Mouse (Mus musculus) urinary bladder, postnatal 4 days (tissue): ENCODE data around the gene Hcfc2.

Source experiments
- DNase-seq, 2 experiments: peaks; one replicate each; pipeline ENCODE4 v3.0.0; 2021 to 2022; ENCODE audit warnings: low spot score in 2 of 2

Hcfc2 gene

GRCm38 (mm10) chr10:82771595-82772170, 75.7 kb downstream of the Hcfc2 start:
- no peak for DNase-seq

- DNase-seq = no peak
Observed at GRCm38 (mm10) chr10:82774841-82775240, 78.9 kb downstream of the Hcfc2 start.

GRCm38 (mm10) chr10:82777075-82777474, 81.1 kb downstream of the Hcfc2 start:
- DNase-seq = no peak

- DNase-seq = no peak
Observed at GRCm38 (mm10) chr10:82777886-82778285, 81.9 kb downstream of the Hcfc2 start.

- no peak for DNase-seq
Observed at GRCm38 (mm10) chr10:82778791-82779549, 83.0 kb downstream of the Hcfc2 start.

GRCm38 (mm10) chr10:82779831-82780230, 83.9 kb downstream of the Hcfc2 start:
- no peak for DNase-seq

- DNase-seq = no peak
Observed at GRCm38 (mm10) chr10:82780322-82780721, 84.4 kb downstream of the Hcfc2 start.

- DNase-seq = no peak
Observed at GRCm38 (mm10) chr10:82780816-82781215, 84.9 kb downstream of the Hcfc2 start.

GRCm38 (mm10) chr10:82782472-82782871, 86.5 kb downstream of the Hcfc2 start:
- no peak for DNase-seq

- DNase-seq = no peak
Observed at GRCm38 (mm10) chr10:82789181-82789580, 93.2 kb downstream of the Hcfc2 start.

GRCm38 (mm10) chr10:82790504-82790903, 94.5 kb downstream of the Hcfc2 start:
- no peak for DNase-seq

GRCm38 (mm10) chr10:82791713-82792112, 95.8 kb downstream of the Hcfc2 start:
- no peak for DNase-seq
